Mouse (Mus musculus) monocyte, adult 2 months (primary cell): ENCODE results near the gene Fcho2.

Experiments
- DNase-seq, 2 experiments: peaks; one replicate each; pipeline ENCODE4 v3.0.0; 2022; ENCODE audit warnings: low spot score in 2 of 2, low read depth in 1 of 2

The Fcho2 gene

GRCm38 (mm10) chr13:98680470-98681060 lies 134.7 kb downstream of the Fcho2 start:
- DNase-seq: no peak

GRCm38 (mm10) chr13:98679631-98680041 lies 135.6 kb downstream of the Fcho2 start:
- DNase-seq: no peak

- DNase-seq: no peak
Measured at GRCm38 (mm10) chr13:98679230-98679629, 136.0 kb downstream of the Fcho2 start.

GRCm38 (mm10) chr13:98673922-98674321 lies 141.3 kb downstream of the Fcho2 start:
- no peak for DNase-seq
